Mouse (Mus musculus) cerebellum, adult 2 months (tissue): ENCODE data around the gene Apex2. TPM values are rescaled to one million over a fixed set of nuclear protein-coding genes. Genes with fewer than 3 reads are reported as not detected.
"Not testable (repeated sequence)": the region's sequence is repeated elsewhere in the genome, so short reads cannot be mapped to it uniquely, and the experiment has no call there.

Experiments used
- DNase-seq, 2 experiments: peaks; one replicate each; pipeline ENCODE4 v3.0.0; 2021
- H3K27ac ChIP-seq: fragments of 200-500 bp; 2 replicates; pipeline ENCODE4 v1.5.1; 2012; ENCODE audit warnings: low read length, control low read depth, inconsistent platforms; ENCODE audit not compliant: insufficient read depth
- H3K27me3 ChIP-seq: fragments of 200-500 bp; 2 replicates; pipeline ENCODE4 v1.6.1; 2012; ENCODE audit warnings: inconsistent platforms, mild to moderate bottlenecking, low read length, moderate library complexity; ENCODE audit not compliant: control insufficient read depth, insufficient read depth
- H3K4me1 ChIP-seq: fragments of 200-500 bp; 2 replicates; pipeline ENCODE4 v1.6.1; 2011; ENCODE audit warnings: low read length; ENCODE audit not compliant: control insufficient read depth, insufficient read depth
- H3K4me3 ChIP-seq: fragments of 200-500 bp; replicated peaks from 2 replicates; pipeline ENCODE3; 2011; ENCODE audit warnings: mild to moderate bottlenecking, low read depth, low read length, control low read depth; ENCODE audit not compliant: insufficient read depth
- CTCF ChIP-seq: fragments of 200-500 bp; IDR thresholded peaks from 2 replicates; pipeline ENCODE4 v1.5.1; 2011; ENCODE audit warnings: low read depth, mild to moderate bottlenecking, control low read depth, low read length, moderate library complexity, borderline replicate concordance; ENCODE audit not compliant: insufficient read depth
- POLR2A ChIP-seq: fragments of 200-500 bp; IDR thresholded peaks from 2 replicates; pipeline ENCODE4 v1.6.1; 2011; ENCODE audit warnings: low read length, control low read depth, borderline replicate concordance; ENCODE audit not compliant: insufficient read depth
- WGBS: fragments of 180-500 bp; shearing (Covaris S2); methylation state at CpG from one replicate; pipeline ENCODE4 v1.1.7; 2018; 5-methylcytosine and 5-hydroxymethylcytosine counted together
- polyA plus RNA-seq: library from polyadenylated mRNA; depleted of rRNA; stranded (reverse); fragments of >200 nt; gene quantifications from 2 replicates; pipeline ENCODE4 v1.2.3, GENCODE M21; 2012

The Apex2 gene
- polyA plus RNA-seq, 1 experiment, result 10.5 TPM

GRCm38 (mm10) chrX:150540111-150540510 lies 49.6 kb downstream of the Apex2 start:
- DNase-seq, result no peak
- H3K27me3 ChIP-seq, result no peaks in the 10 kb centered on the region
- no peaks in the 10 kb centered on the region for H3K4me1 ChIP-seq
- H3K4me3 ChIP-seq, result no peak overlapping the region
- WGBS, result 94% methylated on average over 2 of the region's 2 CpGs
- TF ChIP-seq POLR2A, result no peak
- TF ChIP-seq CTCF, result no peak
- H3K27ac ChIP-seq, result no peak overlapping the region

GRCm38 (mm10) chrX:150516477-150516876 lies 73.2 kb downstream of the Apex2 start:
- no peak overlapping the region for H3K4me3 ChIP-seq
- 96% methylated on average over 1 of the region's 1 CpGs for WGBS
- TF ChIP-seq CTCF (no peak), POLR2A (no peak)
- no peaks in the 10 kb centered on the region for H3K4me1 ChIP-seq
- DNase-seq, result no peak
- no peak overlapping the region for H3K27ac ChIP-seq
- no peaks in the 10 kb centered on the region for H3K27me3 ChIP-seq

- Histone ChIP-seq H3K27ac (no peak overlapping the region), H3K27me3 (no peaks in the 10 kb centered on the region), H3K4me3 (no peak overlapping the region)
Measured at GRCm38 (mm10) chrX:150516015-150516414, 73.7 kb downstream of the Apex2 start.

GRCm38 (mm10) chrX:150514127-150514526 lies 75.5 kb downstream of the Apex2 start:
- Histone ChIP-seq H3K4me3 (no peak overlapping the region), H3K4me1 (no peaks in the 10 kb centered on the region), H3K27me3 (no peaks in the 10 kb centered on the region), H3K27ac (no peak overlapping the region)
- TF ChIP-seq POLR2A (no peak), CTCF (no peak)
- DNase-seq, result no peak
- WGBS, result 92% methylated on average over 1 of the region's 1 CpGs

More at GRCm38 (mm10) chrX:150516015-150516414, 73.7 kb downstream of the Apex2 start:
- no peaks in the 10 kb centered on the region for H3K4me1 ChIP-seq
- no peak for DNase-seq
- TF ChIP-seq POLR2A (no peak), CTCF (no peak)

- no peak for TF ChIP-seq POLR2A
- no peak for TF ChIP-seq CTCF
- no peak overlapping the region for H3K4me3 ChIP-seq
- WGBS, result 78% methylated on average over 6 of the region's 6 CpGs
- H3K4me1 ChIP-seq, result no peaks in the 10 kb centered on the region
- no peak for DNase-seq
- no peak overlapping the region for H3K27ac ChIP-seq
- H3K27me3 ChIP-seq, result no peaks in the 10 kb centered on the region
Measured at GRCm38 (mm10) chrX:150511274-150511673, 78.4 kb downstream of the Apex2 start.

- no peaks in the 10 kb centered on the region for H3K4me1 ChIP-seq
- no peak overlapping the region for H3K27ac ChIP-seq
- TF ChIP-seq CTCF (peak; percentile 45; the same call in 1 of the 2 replicates), POLR2A (no peak)
- H3K27me3 ChIP-seq, result no peaks in the 10 kb centered on the region
- H3K4me3 ChIP-seq, result no peak overlapping the region
- DNase-seq, result peak in 1 of 2 experiments; percentile 42
- 41% methylated on average over 4 of the region's 4 CpGs for whole genome bisulfite sequencing
Measured at GRCm38 (mm10) chrX:150510631-150511030, 79.0 kb downstream of the Apex2 start.

- WGBS, result 83% methylated on average over 6 of the region's 6 CpGs
- TF ChIP-seq CTCF, result no peak
- no peak for TF ChIP-seq POLR2A
- Histone ChIP-seq H3K27ac (no peak overlapping the region), H3K4me1 (no peaks in the 10 kb centered on the region), H3K27me3 (no peaks in the 10 kb centered on the region), H3K4me3 (no peak overlapping the region)
- DNase-seq, result no peak
Measured at GRCm38 (mm10) chrX:150508696-150509095, 81.0 kb downstream of the Apex2 start.

- H3K27ac ChIP-seq, H3K4me1 ChIP-seq, DNase-seq, H3K4me3 ChIP-seq, H3K27me3 ChIP-seq: not testable (repeated sequence)
- WGBS, result 16% methylated on average over 3 of the region's 10 CpGs
Measured at GRCm38 (mm10) chrX:150487811-150488210, 101.9 kb downstream of the Apex2 start.

- not testable (repeated sequence) for H3K27ac ChIP-seq, DNase-seq, H3K27me3 ChIP-seq, H3K4me1 ChIP-seq, H3K4me3 ChIP-seq
- WGBS, result 37% methylated on average over 11 of the region's 22 CpGs
Measured at GRCm38 (mm10) chrX:150486314-150487030, 103.2 kb downstream of the Apex2 start.
